28 mouse cellular contexts compared by ENCODE assay signal in the genomic region with DNA sequence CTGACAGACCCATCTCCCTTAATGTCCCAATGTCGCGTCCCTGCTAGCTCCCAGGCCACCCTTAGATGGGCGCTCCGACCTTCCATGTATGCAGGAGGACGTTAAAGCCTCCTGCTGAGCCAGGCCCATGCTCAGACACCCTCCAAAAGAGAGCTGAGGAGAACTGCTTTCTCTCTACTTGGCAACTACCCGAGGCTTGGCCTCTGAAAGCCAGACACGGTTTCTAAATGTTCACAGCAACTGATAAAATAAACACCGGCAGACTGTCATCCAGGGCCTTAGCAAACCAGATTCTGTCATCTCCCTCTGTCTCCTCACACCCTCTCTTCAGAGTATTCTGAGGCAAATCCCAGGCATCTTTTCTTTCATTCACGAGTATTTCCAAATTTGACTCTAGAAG. TPM values are rescaled to one million over a fixed set of nuclear protein-coding genes. Genes with fewer than 3 reads are reported as not detected.
DNase-seq lines count a peak whose midpoint lies in the region; ATAC-seq and TF ChIP-seq lines count a peak whose summit lies in the region.
"Had no signal": no experiment of that assay in that cellular context is flagged by ENCODE, and none has a peak within 500 bp of the region (broad histone marks: within the 10 kb centered on the region; RNA-seq: fewer than 3 reads in every experiment).

No protein-coding gene starts in this region.

- 49% methylated on average over 9 of the region's 9 CpGs for WGBS in heart, embryonic 10.5 days
- 51% methylated on average over 9 of the region's 9 CpGs for WGBS in heart, postnatal 0 days
- WGBS in stomach, embryonic 14.5 days, result 58% methylated on average over 9 of the region's 9 CpGs
- 52% methylated on average over 9 of the region's 9 CpGs for WGBS in stomach, postnatal 0 days

- intact Hi-C loops in heart, postnatal 36 days (cut with DNase I), result loop anchor here (2.0 to 5.0 kb wide), 2 partner anchors 43 to 44 kb away; no protein-coding TSS in a partner anchor
- intact Hi-C loops in heart, postnatal 25 days (cut with DNase I), result loop anchor here (5.0 kb wide), 2 partner anchors 44 to 86 kb away; no protein-coding TSS in a partner anchor
- intact Hi-C loops in left cerebral cortex, adult 2 months (cut with DNase I), result no loop called here

- peak overlapping the region; percentile 16; the same call in 1 of the 2 replicates for H3K4me3 ChIP-seq in heart, embryonic 10.5 days
- no peak overlapping the region for H3K4me3 ChIP-seq in heart, postnatal 0 days (ENCODE audit: low read depth, low read length)
- no peak overlapping the region for H3K4me3 ChIP-seq in stomach, embryonic 14.5 days (ENCODE audit: low read depth, low read length)
- no peak overlapping the region for H3K4me3 ChIP-seq in stomach, postnatal 0 days (ENCODE audit: low read depth, low read length)
- no peak overlapping the region for H3K4me3 ChIP-seq in left cerebral cortex, adult 2 months
- H3K4me3 ChIP-seq: midbrain, embryonic 13.5 days; neural tube, embryonic 13.5 days had no signal

- no peak for DNase-seq in heart, embryonic 10.5 days (ENCODE audit: low spot score)
- DNase-seq in heart, postnatal 36 days, result no peak
- no peak for DNase-seq in heart, postnatal 0 days (ENCODE audit: low spot score)
- no peak for DNase-seq in heart, postnatal 25 days (ENCODE audit: low spot score)
- DNase-seq in stomach, postnatal 0 days (ENCODE audit: low spot score), result no peak
- peak; percentile 37 for DNase-seq in lung, postnatal 36 days
- no peak for DNase-seq in left cerebral cortex, adult 2 months (ENCODE audit: extremely low spot score in 1 of 2, low spot score in 2 of 2)
- DNase-seq: adrenal gland, postnatal 36 days; cerebellum, adult 11-12 months; cerebellum, postnatal 14 days; gastrocnemius, postnatal 10 days; kidney, adult 11 months; layer of hippocampus, postnatal 36 days; right cerebral cortex, adult 18-20 months; thymus, postnatal 14 days had no signal

- 0 out of 2 replicates have a peak, but pooled peaks have one; percentile 28 for ATAC-seq in heart, postnatal 0 days (ENCODE audit: insufficient read depth, low read depth)
- ATAC-seq in stomach, embryonic 14.5 days (ENCODE audit: insufficient number of reproducible peaks, insufficient read depth, low FRiP score, low read depth), result no peak
- ATAC-seq in stomach, postnatal 0 days (ENCODE audit: low FRiP score, low TSS enrichment), result no peak
- ATAC-seq: midbrain, embryonic 13.5 days had no signal

- no peak overlapping the region for H3K9ac ChIP-seq in heart, postnatal 0 days (replicated peaks; ENCODE audit: low read depth, low read length)
- no peak overlapping the region for H3K9ac ChIP-seq in stomach, embryonic 14.5 days (replicated peaks; ENCODE audit: low read depth, low read length)
- H3K9ac ChIP-seq in stomach, postnatal 0 days (ENCODE audit: low read length), result no peak overlapping the region
- H3K9ac ChIP-seq: hindbrain, embryonic 14.5 days; liver, embryonic 14.5 days; midbrain, embryonic 13.5 days; neural tube, embryonic 13.5 days had no signal

- no peak for TF ChIP-seq CTCF in heart, postnatal 0 days (IDR thresholded peaks at IDR 0.05; ENCODE audit: low read depth)
- TF ChIP-seq CTCF in stomach, postnatal 0 days (IDR thresholded peaks at IDR 0.05; ENCODE audit: low read depth), result no peak
- no peak for TF ChIP-seq CTCF in left cerebral cortex, adult 2 months (IDR thresholded peaks at IDR 0.05)

- no peak overlapping the region for H3K4me2 ChIP-seq in heart, postnatal 0 days (ENCODE audit: low read depth, low read length)
- H3K4me2 ChIP-seq in stomach, embryonic 14.5 days (replicated peaks; ENCODE audit: low read depth, low read length), result no peak overlapping the region
- no peak overlapping the region for H3K4me2 ChIP-seq in stomach, postnatal 0 days (replicated peaks; ENCODE audit: low read depth)
- H3K4me2 ChIP-seq: hindbrain, embryonic 14.5 days; midbrain, embryonic 13.5 days; neural tube, embryonic 13.5 days had no signal

- no peaks in the 10 kb centered on the region for H3K36me3 ChIP-seq in heart, embryonic 10.5 days
- H3K36me3 ChIP-seq in heart, postnatal 0 days (replicated peaks; ENCODE audit: control insufficient read depth, insufficient read depth, low read length), result no peaks in the 10 kb centered on the region
- no peaks in the 10 kb centered on the region for H3K36me3 ChIP-seq in stomach, embryonic 14.5 days (ENCODE audit: control insufficient read depth, insufficient read depth, low read length)
- H3K36me3 ChIP-seq in stomach, postnatal 0 days (ENCODE audit: control insufficient read depth, insufficient read depth, low read length), result no peaks in the 10 kb centered on the region
- H3K36me3 ChIP-seq: midbrain, embryonic 13.5 days; neural tube, embryonic 13.5 days had no signal

- H3K27ac ChIP-seq in heart, embryonic 10.5 days, result peak overlapping the region; percentile 65
- no peak overlapping the region for H3K27ac ChIP-seq in heart, postnatal 0 days (ENCODE audit: low read depth)
- H3K27ac ChIP-seq in stomach, embryonic 14.5 days (ENCODE audit: low read length), result peak overlapping the region; percentile 21; the same call in 1 of the 2 replicates
- no peak overlapping the region for H3K27ac ChIP-seq in stomach, postnatal 0 days (replicated peaks)
- no peak overlapping the region for H3K27ac ChIP-seq in left cerebral cortex, adult 2 months
- H3K27ac ChIP-seq: hindbrain, embryonic 14.5 days; liver, embryonic 14.5 days; midbrain, embryonic 13.5 days; neural tube, embryonic 13.5 days had no signal

- no peak for TF ChIP-seq EP300 in heart, postnatal 0 days (IDR thresholded peaks at IDR 0.05; ENCODE audit: low read depth)
- TF ChIP-seq EP300 in stomach, postnatal 0 days (optimal IDR thresholded peaks at IDR 0.05), result no peak

- H3K4me1 ChIP-seq in heart, embryonic 10.5 days, result peaks cover 30% of the 10 kb centered on the region
- peaks cover 10% of the 10 kb centered on the region; the same call in 1 of the 2 replicates for H3K4me1 ChIP-seq in heart, postnatal 0 days (ENCODE audit: control insufficient read depth, insufficient read depth)
- H3K4me1 ChIP-seq in stomach, embryonic 14.5 days (ENCODE audit: control insufficient read depth, insufficient read depth, low read length), result 0 out of 2 replicates have a peak, but pooled peaks cover 8% of the 10 kb centered on the region
- H3K4me1 ChIP-seq in stomach, postnatal 0 days (replicated peaks; ENCODE audit: control insufficient read depth, insufficient read depth), result no peaks in the 10 kb centered on the region
- H3K4me1 ChIP-seq: midbrain, embryonic 13.5 days; neural tube, embryonic 13.5 days had no signal

- peaks cover 49% of the 10 kb centered on the region for H3K27me3 ChIP-seq in heart, embryonic 10.5 days (ENCODE audit: insufficient read depth, poor library complexity, severe bottlenecking)
- peaks cover 20% of the 10 kb centered on the region; the same call in 1 of the 2 replicates for H3K27me3 ChIP-seq in heart, postnatal 0 days (ENCODE audit: control insufficient read depth, insufficient read depth, low read length)
- H3K27me3 ChIP-seq in stomach, embryonic 14.5 days (ENCODE audit: control insufficient read depth, insufficient read depth, low read length), result no peaks in the 10 kb centered on the region
- H3K27me3 ChIP-seq in stomach, postnatal 0 days (ENCODE audit: control insufficient read depth, insufficient read depth, low read length), result no peaks in the 10 kb centered on the region
- H3K27me3 ChIP-seq: midbrain, embryonic 13.5 days; neural tube, embryonic 13.5 days had no signal

- no peaks in the 10 kb centered on the region for H3K9me3 ChIP-seq in heart, embryonic 10.5 days
- H3K9me3 ChIP-seq in heart, postnatal 0 days (replicated peaks; ENCODE audit: control insufficient read depth, low read length), result no peaks in the 10 kb centered on the region
- H3K9me3 ChIP-seq in stomach, embryonic 14.5 days (ENCODE audit: control insufficient read depth, low read depth, low read length), result no peaks in the 10 kb centered on the region
- H3K9me3 ChIP-seq in stomach, postnatal 0 days (ENCODE audit: control insufficient read depth, low read length), result no peaks in the 10 kb centered on the region
- H3K9me3 ChIP-seq: midbrain, embryonic 13.5 days; neural tube, embryonic 13.5 days had no signal

RNA-seq across cellular contexts. Expression of a gene that starts 21.1 kb away (rescaled TPM):
- 0.06 TPM in 1 of 2 replicates, not detected in the other for polyA plus RNA-seq in heart, embryonic 10.5 days (2016; fragmentation: Nextera tagmentation; extraction: Ambion mirVana)
- total RNA-seq in heart, postnatal 36 days (2021), result not detected
- total RNA-seq in heart, postnatal 0 days (2014; rRNA removed; ENCODE audit: low replicate concordance), result not detected in 2 replicates
- polyA plus RNA-seq in heart, postnatal 0 days (2015; fragmentation: Nextera tagmentation; extraction: Ambion mirVana), result not detected in 2 replicates
- not detected for total RNA-seq in heart, postnatal 25 days (2021)
- polyA plus RNA-seq in stomach, embryonic 14.5 days (2014; fragmentation: Nextera tagmentation; extraction: Ambion mirVana), result not detected in 2 replicates
- polyA plus RNA-seq in stomach, postnatal 0 days (2015; fragmentation: Nextera tagmentation; extraction: Ambion mirVana), result not detected in 2 replicates
- total RNA-seq in left cerebral cortex, adult 2 months (2021), result not detected
- total RNA-seq: adrenal gland, postnatal 36 days; CH12.LX; gastrocnemius, postnatal 10 days; layer of hippocampus, postnatal 36 days; left cerebral cortex, postnatal 25 days; megakaryocyte progenitor cell, adult 5-6 weeks; MEL had no signal
- polyA plus RNA-seq: embryonic facial prominence, embryonic 14.5 days; hindbrain, embryonic 14.5 days; kidney, embryonic 16.5 days; large intestine, adult 2 months; limb, embryonic 14.5 days; liver, embryonic 14.5 days; midbrain, embryonic 13.5 days; neural tube, embryonic 13.5 days had no signal

Comparison
In these comparisons a context has a peak if more than half of its experiments do, and no peak if none do; other contexts are left out.
1. H3K27ac ChIP-seq: peak in heart, embryonic 10.5 days (single experiment) and stomach, embryonic 14.5 days (single experiment); none in heart, postnatal 0 days (single experiment), stomach, postnatal 0 days (single experiment) and left cerebral cortex, adult 2 months (single experiment).